Mouse (Mus musculus) heart, embryonic 13.5 days (tissue): ENCODE results near the gene Meis1. TPM values are rescaled to one million over a fixed set of nuclear protein-coding genes. Genes with fewer than 3 reads are reported as not detected.

ENCODE experiments used
- ATAC-seq: fragments of 200-750 bp; cut with Nextera tagmentation; 2 replicates; pipeline ENCODE4 v1.8.0; 2017; ENCODE audit warnings: moderate TSS enrichment; ENCODE audit not compliant: insufficient number of reproducible peaks, low FRiP score, low TSS enrichment; ENCODE audit errors: extremely low read depth
- H3K27ac ChIP-seq: fragments of 300-500 bp; sonication (generic); replicated peaks from 2 replicates; pipeline ENCODE4 v1.5.1; 2015; ENCODE audit warnings: moderate library complexity, mild to moderate bottlenecking, inconsistent platforms
- H3K27me3 ChIP-seq: fragments of 300-500 bp; sonication (generic); replicated peaks from 2 replicates; pipeline ENCODE4 v1.6.1; 2015; ENCODE audit warnings: mild to moderate bottlenecking, inconsistent platforms
- H3K36me3 ChIP-seq: fragments of 300-500 bp; sonication (generic); 2 replicates; pipeline ENCODE4 v1.6.1; 2015; ENCODE audit warnings: mild to moderate bottlenecking, inconsistent platforms
- H3K4me1 ChIP-seq: fragments of 300-500 bp; sonication (generic); 2 replicates; pipeline ENCODE4 v1.6.1; 2015; ENCODE audit warnings: inconsistent platforms
- H3K4me2 ChIP-seq: fragments of 300-500 bp; sonication (generic); 2 replicates; pipeline ENCODE4 v1.6.1; 2015; ENCODE audit warnings: inconsistent platforms, mild to moderate bottlenecking, moderate library complexity
- H3K4me3 ChIP-seq: fragments of 300-500 bp; sonication (generic); 2 replicates; pipeline ENCODE4 v1.5.1; 2015; ENCODE audit warnings: moderate library complexity, mild to moderate bottlenecking, inconsistent platforms
- H3K9ac ChIP-seq: fragments of 300-500 bp; sonication (generic); 2 replicates; pipeline ENCODE4 v1.6.1; 2015; ENCODE audit warnings: inconsistent platforms, mild to moderate bottlenecking, moderate library complexity
- H3K9me3 ChIP-seq: fragments of 300-500 bp; sonication (generic); 2 replicates; pipeline ENCODE4 v1.6.1; 2016; ENCODE audit warnings: inconsistent platforms
- WGBS: fragments of 180-500 bp; shearing (Covaris S2); methylation state at CpG from one replicate; pipeline ENCODE4 v1.1.7; 2015; ENCODE audit warnings: mixed read lengths; 5-methylcytosine and 5-hydroxymethylcytosine counted together
- polyA plus RNA-seq: library from polyadenylated mRNA; unstranded; fragments of >200 nt; fragmentation: Nextera tagmentation; extraction: Ambion mirVana; gene quantifications from 2 replicates; pipeline ENCODE4 v1.2.1, GENCODE M21; 2015

The Meis1 gene
- polyA plus RNA-seq, 1 experiment from 2014 or later, result 65.4 TPM

DNA sequence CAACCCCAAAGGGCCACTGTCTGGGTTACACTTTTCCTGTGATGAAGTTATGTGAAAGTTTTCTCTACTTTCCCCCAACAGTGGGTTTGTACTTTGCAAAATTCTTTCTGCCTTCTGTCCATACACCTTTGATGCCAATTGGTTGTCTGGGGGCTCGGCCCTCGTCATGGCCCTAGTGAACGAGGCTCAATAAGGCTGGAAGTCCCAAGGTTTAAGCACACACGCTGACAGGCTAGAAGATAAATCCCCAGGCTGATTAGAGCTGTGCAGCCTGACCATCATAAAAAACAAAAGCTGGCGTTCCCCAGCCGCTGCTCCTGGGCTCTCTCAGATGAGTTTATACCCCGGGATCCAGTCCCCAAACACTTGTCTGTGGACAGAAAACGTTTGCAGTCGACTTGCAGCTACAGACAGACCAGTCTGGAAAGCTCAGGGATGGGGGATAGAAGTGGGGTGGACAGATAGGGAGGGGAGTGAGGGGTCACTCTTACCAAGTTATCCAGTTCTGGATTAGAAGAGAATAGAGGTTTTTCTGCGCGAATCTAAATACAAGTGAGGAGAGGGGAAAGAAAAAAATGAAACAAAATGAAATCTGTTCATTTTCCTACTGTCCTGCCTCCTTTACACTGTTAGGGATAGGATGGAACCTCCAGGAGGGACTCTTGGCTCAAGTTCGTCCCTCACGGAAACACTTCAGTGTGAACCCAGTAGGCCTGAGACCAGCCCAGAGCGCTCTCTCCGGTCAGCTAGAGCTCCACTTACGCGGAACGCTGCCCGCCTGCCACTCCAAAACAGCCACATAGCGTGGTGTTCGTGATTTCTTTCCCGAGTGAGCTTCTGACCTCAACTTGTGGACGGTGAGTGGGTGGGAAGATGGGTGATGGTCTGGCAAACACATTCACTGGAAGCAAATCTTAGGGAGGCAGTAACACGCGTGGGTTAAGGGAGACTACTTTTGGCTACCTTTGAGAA lies 5.4 kb downstream of the Meis1 start:
- H3K4me3 ChIP-seq, result peak overlapping the region; percentile 84
- H3K27me3 ChIP-seq, result no peaks in the 10 kb centered on the region
- H3K4me1 ChIP-seq, result peaks cover 53% of the 10 kb centered on the region
- peak overlapping the region; percentile 100 for H3K27ac ChIP-seq
- no peak for ATAC-seq
- H3K9me3 ChIP-seq, result no peaks in the 10 kb centered on the region
- H3K36me3 ChIP-seq, result peaks cover 45% of the 10 kb centered on the region
- H3K4me2 ChIP-seq, result peak overlapping the region; percentile 70
- 6% methylated on average over 25 of the region's 25 CpGs for WGBS
- peak overlapping the region; percentile 100 for H3K9ac ChIP-seq

DNA sequence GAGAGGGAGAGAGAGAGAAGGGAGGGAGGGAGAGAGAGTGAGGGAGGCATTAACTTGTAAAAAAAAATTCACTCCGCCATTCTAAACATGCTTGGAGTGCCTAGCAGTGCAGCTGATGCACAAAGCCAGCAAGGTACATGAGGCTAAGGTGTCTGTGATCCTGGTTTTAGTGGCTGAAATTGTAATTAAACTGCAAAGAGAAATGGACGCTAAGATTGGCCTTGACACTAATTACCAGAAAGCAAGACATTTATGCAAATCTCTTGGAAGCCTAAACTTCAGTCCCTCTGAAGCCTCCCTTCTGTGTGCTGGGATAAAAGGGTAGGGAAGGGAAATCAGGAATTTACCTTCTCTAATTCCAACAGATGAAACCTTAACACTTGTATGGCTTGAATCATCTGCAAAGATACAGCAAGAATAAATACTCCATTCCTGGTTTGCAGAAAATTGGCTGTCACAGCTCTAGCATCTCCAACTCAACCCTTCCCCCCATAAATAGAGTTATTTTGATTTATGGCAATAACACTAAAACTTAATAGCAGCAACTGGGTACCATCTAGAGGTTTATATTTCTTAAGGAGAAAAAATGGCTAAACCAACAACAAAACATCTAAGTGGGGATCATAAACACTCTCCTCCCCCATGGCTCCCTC lies 6.2 kb downstream of the Meis1 start:
- H3K9ac ChIP-seq, result peak overlapping the region; percentile 100
- no peaks in the 10 kb centered on the region for H3K27me3 ChIP-seq
- peak overlapping the region; percentile 70 for H3K4me2 ChIP-seq
- H3K27ac ChIP-seq, result peak overlapping the region; percentile 100
- H3K4me3 ChIP-seq, result peak overlapping the region; percentile 84
- no peaks in the 10 kb centered on the region for H3K9me3 ChIP-seq
- 21% methylated on average over 2 of the region's 2 CpGs for WGBS
- H3K36me3 ChIP-seq, result peaks cover 46% of the 10 kb centered on the region
- peaks cover 61% of the 10 kb centered on the region for H3K4me1 ChIP-seq
- no peak for ATAC-seq

DNA sequence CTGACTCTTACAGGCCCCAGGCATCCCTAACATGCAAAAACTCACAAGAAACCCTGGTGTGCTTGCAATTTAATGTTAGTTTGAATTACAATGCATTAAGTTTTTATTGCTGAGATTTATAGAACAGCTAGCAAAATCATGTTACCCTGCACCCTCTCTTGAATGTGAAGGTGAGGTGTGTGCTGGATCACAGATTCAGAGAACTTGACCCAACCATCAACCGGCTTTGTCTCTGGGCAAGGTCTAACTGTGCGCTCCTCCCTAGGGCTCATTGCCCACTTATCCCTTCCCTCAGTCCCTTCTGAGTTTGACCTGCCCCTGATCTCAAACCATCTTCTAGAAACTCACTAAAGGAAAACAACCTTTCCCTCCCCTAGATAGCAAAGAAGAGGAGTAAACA lies 6.8 kb downstream of the Meis1 start:
- peaks cover 48% of the 10 kb centered on the region for H3K36me3 ChIP-seq
- peak overlapping the region; percentile 70 for H3K4me2 ChIP-seq
- peaks cover 67% of the 10 kb centered on the region for H3K4me1 ChIP-seq
- no peaks in the 10 kb centered on the region for H3K27me3 ChIP-seq
- 33% methylated on average over 2 of the region's 2 CpGs for WGBS
- H3K4me3 ChIP-seq, result peak overlapping the region; percentile 84
- peak overlapping the region; percentile 100 for H3K9ac ChIP-seq
- no peaks in the 10 kb centered on the region for H3K9me3 ChIP-seq
- no peak for ATAC-seq
- H3K27ac ChIP-seq, result peak overlapping the region; percentile 100

DNA sequence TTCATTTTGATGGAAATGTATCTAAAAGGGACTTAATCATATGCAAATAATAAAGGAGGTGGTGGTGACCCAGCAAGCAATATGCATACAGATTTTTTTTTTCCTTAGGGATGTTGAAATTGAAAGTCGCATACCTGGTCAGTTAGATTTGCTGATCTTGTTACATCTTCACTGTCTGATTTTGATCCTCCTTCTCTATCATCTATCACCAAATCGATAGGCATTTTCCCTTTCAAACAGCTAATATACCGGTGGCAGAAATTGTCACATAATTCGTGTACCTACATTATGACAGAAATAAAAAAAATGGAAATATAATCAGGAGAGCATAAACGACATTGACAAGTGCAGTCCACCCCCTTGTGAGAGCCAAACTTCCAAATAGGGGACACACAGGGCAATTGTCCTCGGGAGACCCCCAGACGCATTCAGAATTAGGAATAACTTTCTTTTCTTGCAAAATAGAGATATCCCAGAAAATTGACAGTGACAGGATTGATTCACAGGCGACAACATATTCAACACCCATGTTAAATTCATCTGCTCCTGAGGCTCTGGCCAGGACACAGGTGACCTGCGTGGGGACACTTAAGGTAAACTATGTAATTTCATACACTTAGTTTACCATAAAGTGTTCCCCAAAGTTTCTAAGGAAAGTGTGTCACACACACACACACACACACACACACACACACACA lies 7.5 kb downstream of the Meis1 start:
- 38% methylated on average over 9 of the region's 9 CpGs for WGBS

DNA sequence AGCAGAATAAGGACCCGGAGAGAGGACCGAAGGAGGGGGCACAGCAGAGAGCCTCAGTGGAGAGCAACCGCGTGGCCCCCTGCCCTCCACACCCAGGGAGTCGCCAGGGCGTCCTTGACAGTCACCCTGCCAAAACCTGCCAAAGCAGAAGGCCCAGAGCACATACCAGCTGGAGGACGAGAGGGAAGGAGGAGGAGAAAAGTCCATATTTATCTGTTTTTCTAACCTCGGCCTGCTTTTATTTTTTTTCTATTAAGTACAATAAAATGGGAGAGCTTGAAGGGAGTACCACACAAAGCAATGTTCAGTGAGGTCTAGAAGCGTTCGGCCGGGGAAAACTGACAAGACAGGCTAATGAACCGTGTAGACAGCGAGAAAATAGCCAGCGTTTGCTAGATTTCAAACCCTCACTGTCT lies 8.4 kb downstream of the Meis1 start:
- peaks cover 78% of the 10 kb centered on the region for H3K4me1 ChIP-seq

More for the DNA sequence above, 7.5 kb downstream of the Meis1 start:
- Histone ChIP-seq H3K4me2 (peak overlapping the region; percentile 70), H3K9me3 (no peaks in the 10 kb centered on the region), H3K36me3 (peaks cover 48% of the 10 kb centered on the region), H3K4me1 (peaks cover 73% of the 10 kb centered on the region), H3K4me3 (peak overlapping the region; percentile 84), H3K27ac (peak overlapping the region; percentile 92), H3K27me3 (no peaks in the 10 kb centered on the region), H3K9ac (peak overlapping the region; percentile 100)
- ATAC-seq, result no peak

DNA sequence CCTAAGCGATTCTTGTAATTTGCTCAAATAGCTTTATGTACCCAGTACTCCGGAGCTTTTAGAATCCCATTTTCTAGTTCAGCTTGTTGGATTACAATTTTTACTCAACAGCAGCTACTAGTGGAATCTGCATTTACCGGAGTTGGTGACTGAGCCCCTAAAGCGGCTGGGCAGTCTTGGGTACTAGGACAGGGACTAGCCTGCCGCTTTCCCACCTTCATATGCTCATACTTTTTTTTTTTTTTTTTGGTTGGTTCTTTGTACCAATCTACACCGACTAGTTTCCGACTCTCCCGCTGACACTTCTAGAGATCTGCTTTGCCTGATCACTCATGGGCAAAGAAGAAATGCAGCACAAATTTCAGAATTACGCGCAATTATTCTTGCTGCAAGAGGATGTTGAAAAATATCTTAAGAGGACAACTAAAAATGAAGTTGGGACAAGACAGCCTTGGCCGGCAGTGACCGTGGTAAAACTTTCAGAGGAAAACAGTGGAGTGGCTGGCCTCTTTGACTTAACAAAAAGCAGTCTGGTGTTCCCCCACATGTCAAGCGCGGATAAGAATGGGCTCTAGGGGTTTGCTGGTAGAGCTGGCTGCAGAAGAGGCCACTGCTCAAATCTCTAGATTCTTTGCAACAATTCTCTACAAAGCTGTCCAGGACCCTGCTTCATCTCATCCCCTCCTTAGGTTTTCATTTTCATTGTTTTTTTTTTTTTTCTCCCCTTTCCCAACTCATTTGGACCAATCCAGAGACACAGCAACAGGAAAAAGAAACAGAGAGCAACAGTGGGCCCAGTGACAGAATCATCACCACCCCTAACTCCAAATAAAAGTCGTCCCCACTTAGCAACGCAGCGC lies 9.0 kb downstream of the Meis1 start:
- Histone ChIP-seq H3K27ac (peak overlapping the region; percentile 92), H3K4me2 (peak overlapping the region; percentile 70), H3K4me3 (peak overlapping the region; percentile 84), H3K9me3 (no peaks in the 10 kb centered on the region), H3K9ac (peak overlapping the region; percentile 100), H3K36me3 (peaks cover 41% of the 10 kb centered on the region), H3K27me3 (no peaks in the 10 kb centered on the region), H3K4me1 (peaks cover 78% of the 10 kb centered on the region)
- WGBS, result 19% methylated on average over 17 of the region's 17 CpGs
- ATAC-seq, result no peak

More for the DNA sequence above, 8.4 kb downstream of the Meis1 start:
- WGBS, result 10% methylated on average over 14 of the region's 14 CpGs
- Histone ChIP-seq H3K4me3 (peak overlapping the region; percentile 84), H3K27me3 (no peaks in the 10 kb centered on the region), H3K27ac (peak overlapping the region; percentile 92), H3K36me3 (peaks cover 44% of the 10 kb centered on the region), H3K9me3 (no peaks in the 10 kb centered on the region), H3K9ac (peak overlapping the region; percentile 100), H3K4me2 (peak overlapping the region; percentile 70)
- no peak for ATAC-seq

DNA sequence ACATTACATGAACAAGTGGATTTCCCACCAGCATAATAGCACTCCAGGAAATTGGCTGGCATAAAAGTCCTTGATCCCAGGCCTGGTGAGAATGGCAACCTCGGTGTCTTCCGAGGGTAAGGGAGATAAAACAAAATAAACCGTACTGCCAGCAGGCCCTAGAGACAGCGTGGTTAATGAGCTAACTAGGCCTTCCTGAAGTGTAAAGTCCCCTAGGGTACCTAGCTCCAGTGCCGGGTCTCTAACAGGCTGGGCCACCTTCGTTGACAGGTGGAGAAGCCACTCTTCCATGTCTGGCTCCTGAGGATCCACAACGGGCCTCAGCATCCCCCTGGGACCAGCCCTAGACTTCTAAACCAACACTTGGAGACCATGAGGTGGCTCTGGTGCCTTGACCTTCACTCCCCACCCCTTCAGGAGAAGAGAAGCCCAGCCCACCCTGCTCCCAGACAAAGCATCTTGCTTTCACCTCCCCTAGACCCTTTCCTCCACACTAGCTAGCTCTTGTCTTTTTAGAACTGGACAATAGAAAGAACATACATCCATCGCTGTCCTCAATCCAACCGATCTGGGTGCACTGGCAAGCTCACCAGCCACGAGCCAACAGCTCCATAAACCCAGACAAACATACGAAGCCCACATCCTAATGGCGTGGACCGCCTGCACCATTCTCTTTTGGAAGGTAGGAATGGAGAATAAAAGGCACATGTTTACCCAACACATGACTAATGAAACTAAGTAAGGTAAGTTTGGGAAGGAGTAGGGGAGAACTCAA lies 10.0 kb downstream of the Meis1 start:
- H3K27me3 ChIP-seq, result no peaks in the 10 kb centered on the region
- ATAC-seq, result no peak
- peak overlapping the region; percentile 100 for H3K9ac ChIP-seq
- peak overlapping the region; percentile 84 for H3K4me3 ChIP-seq
- H3K4me2 ChIP-seq, result peak overlapping the region; percentile 70
- peaks cover 77% of the 10 kb centered on the region for H3K4me1 ChIP-seq
- no peaks in the 10 kb centered on the region for H3K9me3 ChIP-seq
- H3K36me3 ChIP-seq, result peaks cover 43% of the 10 kb centered on the region
- WGBS, result 33% methylated on average over 13 of the region's 13 CpGs
- H3K27ac ChIP-seq, result peak overlapping the region; percentile 92

DNA sequence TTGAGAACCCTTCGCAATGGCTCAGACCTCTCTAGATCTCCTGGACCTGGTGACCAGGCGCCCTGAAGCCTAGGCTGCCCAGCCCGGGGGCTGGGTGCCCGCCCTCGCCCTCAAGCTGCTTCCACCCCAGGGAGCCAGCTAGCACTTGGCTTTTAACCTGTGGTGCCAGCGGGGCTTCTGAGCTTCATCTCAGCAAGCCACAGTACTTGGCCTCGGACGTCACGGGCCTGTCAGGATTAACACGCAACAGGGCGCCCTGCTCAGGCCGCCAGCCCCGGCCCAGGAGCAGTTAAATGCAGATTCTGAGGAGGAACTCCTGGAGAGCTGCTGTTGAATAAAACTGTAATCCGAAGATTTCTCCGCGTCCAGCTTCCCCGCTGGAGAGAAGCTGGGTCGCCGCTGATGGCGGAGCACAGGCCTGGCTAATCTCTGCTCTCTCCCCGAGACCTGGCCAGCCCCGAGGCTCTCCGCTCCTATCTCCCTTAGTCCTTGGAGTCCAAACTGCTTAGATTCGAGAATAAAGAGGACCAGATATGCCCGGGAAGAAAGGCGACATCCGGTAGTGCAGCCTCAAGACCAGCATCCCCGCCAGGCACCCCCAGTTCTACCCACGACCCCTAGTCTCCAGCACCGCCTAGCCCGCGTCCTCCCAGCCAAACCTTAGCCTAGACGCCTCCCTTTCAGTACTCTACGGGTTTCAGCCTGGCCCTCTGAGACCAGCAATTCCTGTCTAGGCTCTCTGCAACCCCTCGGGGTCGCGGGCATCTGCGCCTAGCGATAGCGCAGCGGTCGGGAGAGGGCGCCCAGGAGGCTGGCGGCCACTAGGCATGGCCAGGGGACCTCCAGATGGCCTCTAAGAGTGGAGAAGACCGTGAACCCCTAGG lies 11.0 kb downstream of the Meis1 start:
- H3K4me2 ChIP-seq, result peak overlapping the region; percentile 70
- H3K27ac ChIP-seq, result peak overlapping the region; percentile 92
- H3K4me3 ChIP-seq, result peak overlapping the region; percentile 84
- WGBS, result 13% methylated on average over 45 of the region's 45 CpGs
- H3K9me3 ChIP-seq, result no peaks in the 10 kb centered on the region
- peaks cover 39% of the 10 kb centered on the region for H3K36me3 ChIP-seq
- H3K4me1 ChIP-seq, result peaks cover 74% of the 10 kb centered on the region
- H3K27me3 ChIP-seq, result no peaks in the 10 kb centered on the region
- ATAC-seq, result no peak; the same call in 1 of the 2 replicates
- peak overlapping the region; percentile 86 for H3K9ac ChIP-seq

DNA sequence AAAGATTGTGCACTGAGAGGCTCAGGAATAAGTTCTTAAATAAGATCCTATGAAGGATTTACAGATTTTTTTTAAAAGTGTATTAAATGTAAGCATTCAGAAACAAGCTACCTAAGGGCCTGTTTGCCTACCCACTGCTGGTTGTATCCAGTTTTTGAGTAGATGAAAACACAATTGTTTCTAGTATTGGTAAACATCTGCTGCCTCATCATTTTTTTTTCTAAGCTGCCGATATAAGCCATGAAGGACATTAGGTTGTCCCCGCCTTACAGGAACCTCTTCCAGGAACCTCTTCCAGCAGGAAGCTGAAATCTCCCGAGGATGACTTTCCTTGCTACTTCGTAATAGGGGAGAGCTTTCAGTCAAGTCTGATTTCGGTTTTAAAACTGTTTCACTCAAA lies 11.7 kb downstream of the Meis1 start:
- Histone ChIP-seq H3K27ac (peak overlapping the region; percentile 92), H3K9me3 (no peaks in the 10 kb centered on the region), H3K9ac (peak overlapping the region; percentile 86), H3K4me1 (peaks cover 73% of the 10 kb centered on the region), H3K36me3 (peaks cover 34% of the 10 kb centered on the region), H3K4me3 (peak overlapping the region; percentile 84), H3K27me3 (no peaks in the 10 kb centered on the region), H3K4me2 (peak overlapping the region; percentile 70)
- WGBS, result 43% methylated on average over 5 of the region's 5 CpGs
- ATAC-seq, result no peak
